Mouse (Mus musculus): ENCODE data around the gene Ddr1. TPM values are rescaled to one million over a fixed set of nuclear protein-coding genes. Genes with fewer than 3 reads are reported as not detected.
"Not testable (repeated sequence)": the region's sequence is repeated elsewhere in the genome, so short reads cannot be mapped to it uniquely, and the experiment has no call there.

Gene Ddr1
- total RNA-seq (2015; ENCODE audit: low replicate concordance): 0.21 TPM in 1 of 2 replicates, not detected in the other
- not detected in 2 replicates for total RNA-seq (2017; ENCODE audit: low replicate concordance)

- ATAC-seq (replicated peaks; ENCODE audit: low FRiP score, poor library complexity, severe bottlenecking): no peak
Measured at GRCm38 (mm10) chr17:35704621-35705464, at the start of gene Ddr1. Gene Ddr1 (minus strand): TSS chr17:35704621.

GRCm38 (mm10) chr17:35753668-35754067 lies 49.2 kb upstream of the Ddr1 start:
- peak; percentile 86 for ATAC-seq (replicated peaks; ENCODE audit: low FRiP score, poor library complexity, severe bottlenecking)

GRCm38 (mm10) chr17:35752221-35752811 lies 47.9 kb upstream of the Ddr1 start:
- no peak for ATAC-seq (replicated peaks; ENCODE audit: low FRiP score, poor library complexity, severe bottlenecking)

- no peak for ATAC-seq (replicated peaks; ENCODE audit: low FRiP score, poor library complexity, severe bottlenecking)
Measured at GRCm38 (mm10) chr17:35749685-35750084, 45.3 kb upstream of the Ddr1 start.

GRCm38 (mm10) chr17:35744361-35744760 lies 39.9 kb upstream of the Ddr1 start:
- ATAC-seq (replicated peaks; ENCODE audit: low FRiP score, poor library complexity, severe bottlenecking): no peak

- ATAC-seq (replicated peaks; ENCODE audit: low FRiP score, poor library complexity, severe bottlenecking): peak; percentile 71
Measured at GRCm38 (mm10) chr17:35742948-35743347, 38.5 kb upstream of the Ddr1 start.

GRCm38 (mm10) chr17:35741589-35742226 lies 37.3 kb upstream of the Ddr1 start:
- ATAC-seq (replicated peaks; ENCODE audit: low FRiP score, poor library complexity, severe bottlenecking): peak; percentile 71

GRCm38 (mm10) chr17:35740276-35740880 lies 36.0 kb upstream of the Ddr1 start:
- no peak for ATAC-seq (replicated peaks; ENCODE audit: low FRiP score, poor library complexity, severe bottlenecking)

- ATAC-seq (replicated peaks; ENCODE audit: low FRiP score, poor library complexity, severe bottlenecking): peak; percentile 32
Measured at GRCm38 (mm10) chr17:35739675-35740074, 35.3 kb upstream of the Ddr1 start.

- peak; percentile 44 for ATAC-seq (replicated peaks; ENCODE audit: low FRiP score, poor library complexity, severe bottlenecking)
Measured at GRCm38 (mm10) chr17:35737743-35738142, 33.3 kb upstream of the Ddr1 start.

- ATAC-seq (replicated peaks; ENCODE audit: low FRiP score, poor library complexity, severe bottlenecking): peak; percentile 52; the same call in 1 of the 2 replicates
Measured at GRCm38 (mm10) chr17:35736280-35736960, 32.0 kb upstream of the Ddr1 start.

- no peak for ATAC-seq (replicated peaks; ENCODE audit: low FRiP score, poor library complexity, severe bottlenecking)
Measured at GRCm38 (mm10) chr17:35734478-35734877, 30.1 kb upstream of the Ddr1 start.

GRCm38 (mm10) chr17:35733398-35733797 lies 29.0 kb upstream of the Ddr1 start:
- ATAC-seq (replicated peaks; ENCODE audit: low FRiP score, poor library complexity, severe bottlenecking): no peak

GRCm38 (mm10) chr17:35731431-35732145 lies 27.2 kb upstream of the Ddr1 start:
- no peak for ATAC-seq (replicated peaks; ENCODE audit: low FRiP score, poor library complexity, severe bottlenecking)

- ATAC-seq (replicated peaks; ENCODE audit: low FRiP score, poor library complexity, severe bottlenecking): not testable (repeated sequence)
Measured at GRCm38 (mm10) chr17:35730112-35730511, 25.7 kb upstream of the Ddr1 start.

- ATAC-seq (replicated peaks; ENCODE audit: low FRiP score, poor library complexity, severe bottlenecking): no peak
Measured at GRCm38 (mm10) chr17:35728821-35729220, 24.4 kb upstream of the Ddr1 start.

GRCm38 (mm10) chr17:35727471-35728205 lies 23.2 kb upstream of the Ddr1 start:
- no peak for ATAC-seq (replicated peaks; ENCODE audit: low FRiP score, poor library complexity, severe bottlenecking)

GRCm38 (mm10) chr17:35727028-35727427 lies 22.6 kb upstream of the Ddr1 start:
- no peak for ATAC-seq (replicated peaks; ENCODE audit: low FRiP score, poor library complexity, severe bottlenecking)

Data from erythroblast, adult 5-6 weeks (primary cell).